8 mouse cellular contexts compared by ENCODE assay signal in genomic region chr11:72207834-72208377, GRCm38 (mm10). TPM values are rescaled to one million over a fixed set of nuclear protein-coding genes. Genes with fewer than 3 reads are reported as not detected.
A peak's percentile ranks its signal among the peaks of the same experiment; 100 is the strongest.
DNase-seq lines count a peak whose midpoint lies in the region; ATAC-seq lines count a peak whose summit lies in the region.

No protein-coding gene starts in this region.

- WGBS in lung, embryonic 15.5 days: 9% methylated on average over 17 of the region's 17 CpGs
- 20% methylated on average over 17 of the region's 17 CpGs for WGBS in forebrain, embryonic 13.5 days
- WGBS in limb, embryonic 10.5 days: 20% methylated on average over 17 of the region's 17 CpGs
- WGBS in stomach, embryonic 14.5 days: 13% methylated on average over 17 of the region's 17 CpGs

- peak overlapping the region; percentile 73 for H3K4me3 ChIP-seq in lung, embryonic 15.5 days
- H3K4me3 ChIP-seq in forebrain, embryonic 13.5 days: peak overlapping the region; percentile 92
- H3K4me3 ChIP-seq in limb, embryonic 10.5 days: peak overlapping the region; percentile 92
- H3K4me3 ChIP-seq in stomach, embryonic 14.5 days (ENCODE audit: low read depth, low read length): peak overlapping the region; percentile 84

- no peaks in the 10 kb centered on the region for H3K9me3 ChIP-seq in lung, embryonic 15.5 days
- no peaks in the 10 kb centered on the region for H3K9me3 ChIP-seq in forebrain, embryonic 13.5 days (replicated peaks)
- H3K9me3 ChIP-seq in limb, embryonic 10.5 days (replicated peaks): no peaks in the 10 kb centered on the region
- no peaks in the 10 kb centered on the region for H3K9me3 ChIP-seq in stomach, embryonic 14.5 days (ENCODE audit: control insufficient read depth, low read depth, low read length)

- H3K9ac ChIP-seq in lung, embryonic 15.5 days: peak overlapping the region; percentile 73
- peak overlapping the region; percentile 90 for H3K9ac ChIP-seq in forebrain, embryonic 13.5 days
- H3K9ac ChIP-seq in stomach, embryonic 14.5 days (replicated peaks; ENCODE audit: low read depth, low read length): peak overlapping the region; percentile 65

- peak overlapping the region; percentile 69; the same call in 1 of the 2 replicates for H3K27ac ChIP-seq in lung, embryonic 15.5 days
- no peak overlapping the region for H3K27ac ChIP-seq in forebrain, embryonic 13.5 days
- peak overlapping the region; percentile 91 for H3K27ac ChIP-seq in limb, embryonic 10.5 days
- peak overlapping the region; percentile 7; the same call in 1 of the 2 replicates for H3K27ac ChIP-seq in stomach, embryonic 14.5 days (ENCODE audit: low read length)

- no peaks in the 10 kb centered on the region for H3K27me3 ChIP-seq in lung, embryonic 15.5 days
- no peaks in the 10 kb centered on the region for H3K27me3 ChIP-seq in forebrain, embryonic 13.5 days
- H3K27me3 ChIP-seq in limb, embryonic 10.5 days (ENCODE audit: low read depth, poor library complexity, severe bottlenecking): no peaks in the 10 kb centered on the region
- H3K27me3 ChIP-seq in stomach, embryonic 14.5 days (ENCODE audit: control insufficient read depth, insufficient read depth, low read length): no peaks in the 10 kb centered on the region

- peaks cover 20% of the 10 kb centered on the region for H3K4me1 ChIP-seq in lung, embryonic 15.5 days
- peaks cover 40% of the 10 kb centered on the region for H3K4me1 ChIP-seq in forebrain, embryonic 13.5 days
- H3K4me1 ChIP-seq in limb, embryonic 10.5 days: peaks cover 23% of the 10 kb centered on the region
- H3K4me1 ChIP-seq in stomach, embryonic 14.5 days (ENCODE audit: control insufficient read depth, insufficient read depth, low read length): peaks cover 10% of the 10 kb centered on the region

- no peak for DNase-seq in lung, postnatal 4 days
- no peak for DNase-seq in limb, embryonic 10.5 days (ENCODE audit: low spot score)
- DNase-seq in T-cell, adult 2 months (ENCODE audit: low spot score): no peak
- DNase-seq in adrenal gland, postnatal 10 days: no peak
- no peak for DNase-seq in cerebellum, postnatal 10 days

- H3K36me3 ChIP-seq in lung, embryonic 15.5 days: peaks cover 28% of the 10 kb centered on the region
- peaks cover 37% of the 10 kb centered on the region for H3K36me3 ChIP-seq in forebrain, embryonic 13.5 days (ENCODE audit: poor library complexity, severe bottlenecking)
- peaks cover 44% of the 10 kb centered on the region for H3K36me3 ChIP-seq in limb, embryonic 10.5 days
- H3K36me3 ChIP-seq in stomach, embryonic 14.5 days (ENCODE audit: control insufficient read depth, insufficient read depth, low read length): peaks cover 25% of the 10 kb centered on the region

- H3K4me2 ChIP-seq in lung, embryonic 15.5 days: peak overlapping the region; percentile 88
- H3K4me2 ChIP-seq in forebrain, embryonic 13.5 days: peak overlapping the region; percentile 93
- H3K4me2 ChIP-seq in stomach, embryonic 14.5 days (replicated peaks; ENCODE audit: low read depth, low read length): peak overlapping the region; percentile 91

- no peak for ATAC-seq in lung, embryonic 15.5 days (ENCODE audit: borderline replicate concordance, extremely low read depth, low FRiP score, low TSS enrichment)
- no peak for ATAC-seq in forebrain, embryonic 13.5 days
- no peak for ATAC-seq in stomach, embryonic 14.5 days (ENCODE audit: insufficient number of reproducible peaks, insufficient read depth, low FRiP score, low read depth)

RNA-seq across cellular contexts. Expression of gene Txndc17, which starts 0.6 kb away (rescaled TPM):
- polyA plus RNA-seq in lung, embryonic 15.5 days (2015; fragmentation: Nextera tagmentation; extraction: Ambion mirVana): 184 and 186 TPM in 2 replicates
- polyA plus RNA-seq in forebrain, embryonic 13.5 days (2015; fragmentation: Nextera tagmentation; extraction: Ambion mirVana): 152 and 157 TPM in 2 replicates
- polyA plus RNA-seq in limb, embryonic 10.5 days (2016; fragmentation: Nextera tagmentation; extraction: Ambion mirVana): 190 and 199 TPM in 2 replicates
- polyA plus RNA-seq in stomach, embryonic 14.5 days (2014; fragmentation: Nextera tagmentation; extraction: Ambion mirVana): 206 and 213 TPM in 2 replicates
- total RNA-seq in adrenal gland, postnatal 10 days (2021): 10 to 100 TPM; 61.5 to 64.0 TPM

RNA-seq across cellular contexts. Expression of gene 4933427D14Rik, which starts 0.6 kb away (rescaled TPM):
- polyA plus RNA-seq in lung, embryonic 15.5 days (2015; fragmentation: Nextera tagmentation; extraction: Ambion mirVana): 18.8 and 19.0 TPM in 2 replicates
- polyA plus RNA-seq in forebrain, embryonic 13.5 days (2015; fragmentation: Nextera tagmentation; extraction: Ambion mirVana): 26.2 and 29.9 TPM in 2 replicates
- 11.7 and 13.2 TPM in 2 replicates for polyA plus RNA-seq in limb, embryonic 10.5 days (2016; fragmentation: Nextera tagmentation; extraction: Ambion mirVana)
- 13.5 and 15.9 TPM in 2 replicates for polyA plus RNA-seq in stomach, embryonic 14.5 days (2014; fragmentation: Nextera tagmentation; extraction: Ambion mirVana)
- total RNA-seq in adrenal gland, postnatal 10 days (2021): 10 to 100 TPM in 1 of 2 experiments, 1 to 10 TPM in 1; 6.1 to 10.9 TPM

RNA-seq across cellular contexts. Expression of gene Gm43951, which starts 1.3 kb away (rescaled TPM):
- 0.26 and 0.44 TPM in 2 replicates for polyA plus RNA-seq in lung, embryonic 15.5 days (2015; fragmentation: Nextera tagmentation; extraction: Ambion mirVana)
- 0.94 and 1.2 TPM in 2 replicates for polyA plus RNA-seq in forebrain, embryonic 13.5 days (2015; fragmentation: Nextera tagmentation; extraction: Ambion mirVana)
- 0.68 and 0.83 TPM in 2 replicates for polyA plus RNA-seq in limb, embryonic 10.5 days (2016; fragmentation: Nextera tagmentation; extraction: Ambion mirVana)
- polyA plus RNA-seq in stomach, embryonic 14.5 days (2014; fragmentation: Nextera tagmentation; extraction: Ambion mirVana): not detected in 2 replicates
- total RNA-seq in adrenal gland, postnatal 10 days (2021): 1 to 10 TPM in 1 of 2 experiments, under 1 TPM in 1; 0.57 to 1.2 TPM

RNA-seq across cellular contexts. Expression of gene Med31, which starts 7.5 kb away (rescaled TPM):
- polyA plus RNA-seq in lung, embryonic 15.5 days (2015; fragmentation: Nextera tagmentation; extraction: Ambion mirVana): 45.5 and 46.9 TPM in 2 replicates
- polyA plus RNA-seq in forebrain, embryonic 13.5 days (2015; fragmentation: Nextera tagmentation; extraction: Ambion mirVana): 69.7 and 70.0 TPM in 2 replicates
- polyA plus RNA-seq in limb, embryonic 10.5 days (2016; fragmentation: Nextera tagmentation; extraction: Ambion mirVana): 44.7 and 47.4 TPM in 2 replicates
- 41.0 and 42.7 TPM in 2 replicates for polyA plus RNA-seq in stomach, embryonic 14.5 days (2014; fragmentation: Nextera tagmentation; extraction: Ambion mirVana)
- total RNA-seq in adrenal gland, postnatal 10 days (2021): 10 to 100 TPM; 12.3 to 14.4 TPM

RNA-seq across cellular contexts. Expression of gene Slc13a5, which starts 59.1 kb away (rescaled TPM):
- polyA plus RNA-seq in lung, embryonic 15.5 days (2015; fragmentation: Nextera tagmentation; extraction: Ambion mirVana): 0.05 and 0.24 TPM in 2 replicates
- polyA plus RNA-seq in forebrain, embryonic 13.5 days (2015; fragmentation: Nextera tagmentation; extraction: Ambion mirVana): 0.12 and 0.26 TPM in 2 replicates
- 0.10 and 0.20 TPM in 2 replicates for polyA plus RNA-seq in limb, embryonic 10.5 days (2016; fragmentation: Nextera tagmentation; extraction: Ambion mirVana)
- polyA plus RNA-seq in stomach, embryonic 14.5 days (2014; fragmentation: Nextera tagmentation; extraction: Ambion mirVana): 0.21 and 0.49 TPM in 2 replicates
- 1 to 10 TPM in 1 of 2 experiments, under 1 TPM in 1; 0.15 to 1.4 TPM for total RNA-seq in adrenal gland, postnatal 10 days (2021)
